Mouse (Mus musculus): Measurements from ENCODE around the gene Frmd4b.
"Not testable (repeated sequence)": the region's sequence is repeated elsewhere in the genome, so short reads cannot be mapped to it uniquely, and the experiment has no call there.

The Frmd4b gene

GRCm38 (mm10) chr6:97419771-97420446 lies 197.4 kb downstream of the Frmd4b start:
- in situ Hi-C loops (cut with MboI, MseI): no loop called here

GRCm38 (mm10) chr6:97416972-97417554 lies 200.3 kb downstream of the Frmd4b start:
- in situ Hi-C loops (cut with MboI, MseI): no loop called here

- in situ Hi-C loops (cut with MboI, MseI): not testable (repeated sequence)
Observed at GRCm38 (mm10) chr6:97415578-97415977, 201.8 kb downstream of the Frmd4b start.

GRCm38 (mm10) chr6:97413453-97413852 lies 203.9 kb downstream of the Frmd4b start:
- in situ Hi-C loops (cut with MboI, MseI): no loop called here

- in situ Hi-C loops (cut with MboI, MseI): no loop called here
Observed at GRCm38 (mm10) chr6:97412403-97412802, 204.9 kb downstream of the Frmd4b start.

DNA sequence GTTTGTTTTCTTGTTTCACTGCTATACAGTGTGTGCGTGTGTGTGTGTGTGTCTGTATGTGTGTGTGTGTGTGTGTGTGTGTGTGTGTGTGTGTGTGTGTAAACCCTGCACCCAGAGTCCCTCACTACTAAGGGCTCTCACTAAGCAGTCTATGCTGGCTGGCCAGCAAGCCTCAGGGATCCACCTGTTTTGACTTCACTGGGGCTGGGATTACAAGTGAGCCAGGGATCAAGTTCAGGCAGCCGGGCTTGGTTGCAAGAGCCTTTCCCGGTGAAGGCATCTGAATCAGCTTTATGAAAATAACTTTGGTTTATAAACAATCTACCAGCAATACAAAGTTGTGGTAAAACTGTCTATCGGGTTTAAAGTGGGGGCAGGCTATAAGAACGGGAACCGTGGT lies 206.0 kb downstream of the Frmd4b start:
- in situ Hi-C loops (cut with MboI, MseI): no loop called here

GRCm38 (mm10) chr6:97409467-97410239 lies 207.7 kb downstream of the Frmd4b start:
- in situ Hi-C loops (cut with MboI, MseI): loop anchor here (5.0 kb wide), 1 partner anchor 142 kb away; no protein-coding TSS in a partner anchor

- in situ Hi-C loops (cut with MboI, MseI): loop anchor here (5.0 kb wide), 1 partner anchor 141 kb away; no protein-coding TSS in a partner anchor
Observed at GRCm38 (mm10) chr6:97407914-97408313, 209.4 kb downstream of the Frmd4b start.

DNA sequence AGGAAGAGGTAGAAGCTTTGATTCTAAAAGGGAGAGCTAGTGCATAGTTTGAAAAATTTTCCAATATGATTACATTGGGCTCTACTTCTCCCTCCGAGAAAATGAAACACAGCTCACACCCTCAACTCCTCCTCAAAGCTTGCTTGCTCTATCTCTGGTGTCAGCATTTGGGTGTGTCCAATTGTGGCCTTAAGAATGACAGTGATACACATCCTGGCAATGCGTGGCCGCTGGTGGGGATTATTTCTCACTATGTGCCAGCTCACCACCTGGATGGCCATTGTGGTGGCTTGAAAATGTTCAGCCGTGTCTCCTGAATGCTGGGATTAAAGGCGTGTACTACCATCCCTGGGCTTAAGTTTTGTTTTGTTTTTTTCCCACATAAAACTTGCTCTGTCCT lies 209.9 kb downstream of the Frmd4b start:
- in situ Hi-C loops (cut with MboI, MseI): loop anchor here (5.0 kb wide), 1 partner anchor 140 kb away; no protein-coding TSS in a partner anchor

- in situ Hi-C loops (cut with MboI, MseI): loop anchor here (5.0 kb wide), 1 partner anchor 138 kb away; no protein-coding TSS in a partner anchor
Observed at GRCm38 (mm10) chr6:97405311-97405710, 212.0 kb downstream of the Frmd4b start.

DNA sequence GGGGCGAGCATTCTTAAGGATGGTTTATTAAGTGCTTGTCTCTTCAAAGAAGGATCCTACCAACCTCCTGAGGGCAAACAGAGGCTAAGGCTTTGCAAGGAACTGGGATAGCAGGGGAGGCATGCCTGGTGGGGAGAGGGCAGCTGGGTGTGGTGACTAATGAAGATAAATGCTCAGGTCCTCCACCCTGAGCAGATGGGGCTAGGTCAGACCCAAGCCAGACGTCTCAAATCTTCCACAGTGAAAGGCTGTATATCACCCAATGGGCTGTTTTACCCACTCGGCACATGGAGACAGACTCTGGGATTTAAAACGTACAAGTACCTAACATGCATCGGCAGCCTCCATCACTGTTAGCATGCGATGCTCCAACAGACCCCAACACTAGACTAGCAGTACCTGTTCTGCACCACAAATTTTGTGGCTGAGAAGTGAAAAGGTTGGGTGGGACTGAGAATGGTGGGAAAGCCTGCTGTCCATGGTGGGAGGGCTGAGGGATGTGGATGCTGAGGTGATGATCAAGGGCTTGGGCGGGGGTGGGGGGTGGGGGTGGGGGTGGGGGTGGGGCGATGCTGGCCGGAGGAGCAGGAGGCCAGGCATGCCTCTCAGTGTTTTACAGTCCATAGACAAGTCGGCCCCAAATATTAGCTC lies 214.4 kb downstream of the Frmd4b start:
- in situ Hi-C loops (cut with MboI, MseI): no loop called here

GRCm38 (mm10) chr6:97400446-97400845 lies 216.9 kb downstream of the Frmd4b start:
- in situ Hi-C loops (cut with MboI, MseI): no loop called here

DNA sequence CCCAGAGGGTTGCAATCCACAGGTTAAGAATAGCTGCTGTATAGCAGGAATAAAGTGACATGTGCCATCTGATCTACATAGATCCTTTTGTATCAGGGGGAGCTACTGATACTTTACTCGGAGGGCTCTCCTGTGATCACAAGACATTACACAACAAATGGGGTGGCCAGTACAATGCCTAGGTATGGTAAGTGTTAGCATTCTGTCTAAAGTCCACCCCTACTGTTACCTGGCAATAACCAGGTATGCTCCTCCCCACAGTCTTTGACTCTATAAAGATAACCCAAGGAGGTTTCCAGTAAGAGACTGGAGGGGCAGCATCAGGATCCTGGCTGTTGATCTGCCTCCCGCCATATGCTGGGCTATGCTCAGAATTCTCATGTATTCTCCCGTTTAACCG lies 219.4 kb downstream of the Frmd4b start:
- in situ Hi-C loops (cut with MboI, MseI): no loop called here

DNA sequence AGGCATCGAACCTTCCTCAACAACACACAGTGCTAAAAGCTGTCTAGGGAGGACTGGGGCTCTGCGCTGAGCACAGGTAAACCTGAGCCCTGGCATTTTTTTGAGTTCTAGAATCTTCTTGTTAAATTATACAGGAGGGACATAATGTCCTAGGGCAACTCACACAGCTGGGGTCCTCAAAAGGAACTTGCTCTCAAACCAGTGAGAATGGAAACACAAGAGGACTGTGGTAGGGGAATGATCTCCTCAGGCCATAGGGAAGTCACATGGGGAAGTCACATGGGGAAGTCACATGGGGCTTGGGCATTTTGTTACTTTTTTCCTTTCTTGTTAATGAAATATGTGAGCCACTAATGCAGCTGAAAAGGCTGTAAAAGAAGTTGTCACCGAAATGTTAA lies 220.4 kb downstream of the Frmd4b start:
- in situ Hi-C loops (cut with MboI, MseI): no loop called here

DNA sequence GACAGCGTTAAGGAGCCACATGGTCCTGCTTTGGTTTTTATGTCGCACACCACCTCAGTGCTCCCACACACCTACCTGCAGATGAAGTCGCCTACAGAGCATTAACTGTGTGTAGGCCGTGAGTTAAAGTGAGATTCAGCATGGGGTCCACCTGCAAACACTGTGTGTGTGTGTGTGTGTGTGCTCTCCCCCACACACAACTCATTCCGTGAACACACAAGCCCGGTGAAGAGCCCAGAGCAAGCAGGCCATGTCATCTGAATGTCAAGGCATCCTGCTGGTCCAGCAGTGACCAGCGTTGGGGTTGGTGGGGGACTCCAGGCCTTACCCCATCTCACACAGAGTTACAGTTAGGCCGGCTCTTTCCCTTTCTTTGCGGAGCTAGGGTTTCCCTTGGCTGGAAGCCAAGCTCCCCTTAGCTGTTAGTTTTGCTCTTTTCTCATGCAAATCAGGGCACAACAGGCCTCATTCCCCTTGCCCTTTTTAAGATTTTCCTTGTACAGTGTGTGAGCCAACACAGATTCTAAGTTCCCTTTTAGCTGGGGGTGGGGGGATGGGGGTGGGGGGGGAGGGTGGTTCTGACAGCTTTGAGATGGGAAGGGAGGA lies 220.9 kb downstream of the Frmd4b start:
- in situ Hi-C loops (cut with MboI, MseI): no loop called here

- in situ Hi-C loops (cut with MboI, MseI): no loop called here
Observed at GRCm38 (mm10) chr6:97395477-97396350, 221.6 kb downstream of the Frmd4b start.

GRCm38 (mm10) chr6:97394473-97395075 lies 222.8 kb downstream of the Frmd4b start:
- in situ Hi-C loops (cut with MboI, MseI): no loop called here

GRCm38 (mm10) chr6:97392912-97393311 lies 224.4 kb downstream of the Frmd4b start:
- in situ Hi-C loops (cut with MboI, MseI): no loop called here

GRCm38 (mm10) chr6:97387388-97387787 lies 230.0 kb downstream of the Frmd4b start:
- in situ Hi-C loops (cut with MboI, MseI): no loop called here

GRCm38 (mm10) chr6:97384918-97385317 lies 232.4 kb downstream of the Frmd4b start:
- in situ Hi-C loops (cut with MboI, MseI): no loop called here

All from T-helper 2 cell (primary cell).